Mouse (Mus musculus) layer of hippocampus, postnatal 14 days (tissue): ENCODE data around the gene Agbl2. TPM values are rescaled to one million over a fixed set of nuclear protein-coding genes. Genes with fewer than 3 reads are reported as not detected.

ENCODE experiments used
- DNase-seq, 2 experiments: peaks; one replicate each; pipeline ENCODE4 v3.0.0; 2021 to 2022; ENCODE audit warnings: low spot score in 2 of 2, mixed read lengths in 1 of 2
- long read RNA-seq, 2 experiments: library from polyadenylated mRNA; stranded (forward); transcript quantifications; one replicate each; pipeline ENCODE4 v2.0.0; 2021
- total RNA-seq, 2 experiments: library from RNA; stranded (reverse); gene quantifications; 2 replicates each; pipeline ENCODE4 v1.2.3; 2021

Agbl2 gene
- under 1 TPM; 0.31 to 0.88 TPM for total RNA-seq
- long read RNA-seq, experiment 1 = 0 reads
- long read RNA-seq, experiment 2 = 0 reads

DNA sequence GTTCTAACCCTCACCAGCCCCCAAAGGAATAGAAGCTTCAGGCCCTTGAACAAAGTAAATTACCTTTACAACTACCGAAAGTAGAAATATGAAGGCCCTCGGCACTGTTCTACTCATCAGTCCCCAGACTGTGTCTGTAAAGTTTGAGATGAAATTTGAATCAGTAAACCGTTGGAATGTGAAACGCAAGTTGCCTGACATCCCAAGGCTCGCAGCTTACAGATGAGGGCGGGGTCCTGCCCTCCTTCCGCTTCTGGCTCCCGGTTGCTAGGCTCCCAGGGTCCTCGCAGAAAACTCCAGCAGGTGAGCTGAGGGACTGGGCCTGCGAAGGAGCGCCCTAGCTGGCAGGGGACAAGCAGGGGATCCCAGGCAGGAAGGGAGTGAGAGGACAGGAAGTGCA, at the start of gene Agbl2:
Gene Agbl2, plus strand, starts transcription at position 270 of the 400 bp plus-strand sequence.
- no peak for DNase-seq

DNA sequence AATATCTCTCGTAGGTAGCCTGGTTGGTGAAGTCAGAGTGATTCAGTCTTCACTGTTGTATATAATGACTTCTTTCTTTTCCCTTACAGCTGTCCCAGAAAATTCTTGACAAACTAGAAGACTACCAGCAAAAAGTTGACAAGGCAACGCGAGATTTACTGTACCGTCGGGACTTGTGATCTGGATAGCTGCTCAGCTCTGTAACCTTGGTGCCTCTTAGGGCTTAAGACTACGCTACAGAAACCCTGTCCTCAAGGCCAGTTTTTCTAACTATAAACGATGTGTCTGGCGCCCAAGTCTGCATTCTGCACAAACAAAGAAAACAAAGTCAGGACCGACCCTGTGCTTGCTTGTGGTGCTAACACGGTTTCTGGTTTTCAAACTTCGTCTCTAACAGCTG, 47.2 kb upstream of the Agbl2 start:
- no peak for DNase-seq

DNA sequence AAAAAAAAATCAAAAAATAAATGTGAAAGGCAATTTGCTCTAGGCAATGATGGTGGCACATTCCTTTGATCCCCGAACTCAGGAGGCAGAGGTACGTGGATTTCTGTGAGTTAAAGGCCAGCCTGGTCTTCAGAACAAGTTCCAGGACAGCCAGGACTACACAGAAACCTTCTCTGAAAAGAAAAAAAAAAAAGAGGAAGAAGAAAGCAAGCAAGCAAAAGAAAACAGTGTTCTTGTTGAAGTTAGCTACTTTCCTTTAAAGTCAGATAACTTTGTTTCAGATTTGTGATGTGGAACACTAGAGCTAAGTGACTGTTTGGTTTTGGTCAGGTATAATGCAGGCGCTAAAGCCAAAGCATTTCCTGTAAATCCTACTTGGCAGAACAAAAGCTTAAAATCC, 43.7 kb upstream of the Agbl2 start:
- no peak for DNase-seq

DNA sequence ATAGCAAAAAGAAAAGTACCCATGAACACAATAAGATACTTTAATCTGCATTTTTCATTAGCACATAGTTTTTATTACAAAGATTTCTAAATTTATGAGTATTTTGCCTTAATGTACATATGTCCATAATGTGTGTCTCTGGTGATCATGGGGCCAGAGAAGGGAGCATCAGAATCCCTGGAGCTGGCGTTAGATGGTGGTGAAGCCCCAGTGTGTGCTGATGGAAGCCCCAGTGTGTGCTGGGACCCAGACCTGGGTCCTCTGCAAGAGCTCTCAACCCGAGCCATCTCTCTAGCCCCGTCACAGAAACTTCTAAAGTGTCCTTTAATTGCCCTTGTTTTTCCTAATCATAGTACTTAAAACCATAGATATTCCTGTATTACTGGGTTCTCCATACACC, 43.2 kb upstream of the Agbl2 start:
- DNase-seq = no peak

DNA sequence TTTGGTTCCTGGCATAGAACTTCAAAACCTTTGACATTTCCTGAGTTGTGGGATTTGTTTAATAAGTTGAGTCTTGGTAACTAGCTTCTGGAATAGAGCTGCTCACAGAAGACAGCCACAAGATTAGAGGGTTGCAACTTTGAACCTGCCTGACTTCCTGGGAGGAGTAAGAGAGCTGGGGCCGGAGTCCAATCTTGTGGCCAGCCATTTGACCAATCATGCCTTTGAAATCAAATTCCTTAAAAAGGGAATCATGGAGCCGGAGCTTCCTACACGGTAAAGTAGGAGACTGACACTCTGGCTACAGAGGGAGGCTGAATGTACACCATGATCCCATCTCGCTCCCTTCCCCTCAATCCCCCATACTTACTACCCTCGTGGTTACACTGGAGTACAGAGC, 42.6 kb upstream of the Agbl2 start:
- no peak for DNase-seq

DNA sequence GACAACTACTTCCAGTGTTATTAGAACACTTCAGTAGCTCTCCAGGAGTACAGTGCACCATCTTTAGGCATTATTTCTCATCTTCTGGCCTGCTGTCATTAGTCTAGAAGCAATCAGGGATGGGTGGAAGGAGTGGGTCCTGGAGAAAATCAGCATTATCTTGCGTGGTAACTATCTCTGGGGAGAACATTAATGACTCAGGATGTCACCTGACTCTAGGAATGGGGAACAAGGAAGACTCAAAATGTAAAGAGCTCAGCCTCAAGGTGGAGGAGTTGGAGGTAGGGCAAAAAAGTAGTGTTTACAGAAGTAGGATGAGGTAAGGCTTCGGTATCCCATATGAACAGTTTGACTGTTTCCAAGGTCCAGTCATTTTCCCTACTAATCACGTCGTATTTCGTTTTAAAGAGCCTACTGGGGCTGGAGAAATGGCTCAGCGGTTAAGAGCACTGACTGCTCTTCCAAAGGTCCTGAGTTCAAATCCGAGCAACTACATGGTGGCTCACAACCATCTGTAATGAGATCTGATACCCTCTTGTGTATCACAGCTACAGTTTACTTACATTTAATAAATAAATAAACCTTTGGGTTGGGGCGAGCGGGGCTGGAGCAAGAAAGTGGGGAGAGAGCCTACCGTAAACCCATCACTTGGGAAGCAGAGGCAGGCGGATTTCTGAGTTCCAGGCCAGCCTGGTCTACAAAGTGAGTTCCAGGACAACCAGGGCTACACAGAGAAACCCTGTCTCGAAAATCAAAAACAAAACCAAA, 38.1 kb upstream of the Agbl2 start:
- DNase-seq = peak in 1 of 2 experiments; percentile 15

DNA sequence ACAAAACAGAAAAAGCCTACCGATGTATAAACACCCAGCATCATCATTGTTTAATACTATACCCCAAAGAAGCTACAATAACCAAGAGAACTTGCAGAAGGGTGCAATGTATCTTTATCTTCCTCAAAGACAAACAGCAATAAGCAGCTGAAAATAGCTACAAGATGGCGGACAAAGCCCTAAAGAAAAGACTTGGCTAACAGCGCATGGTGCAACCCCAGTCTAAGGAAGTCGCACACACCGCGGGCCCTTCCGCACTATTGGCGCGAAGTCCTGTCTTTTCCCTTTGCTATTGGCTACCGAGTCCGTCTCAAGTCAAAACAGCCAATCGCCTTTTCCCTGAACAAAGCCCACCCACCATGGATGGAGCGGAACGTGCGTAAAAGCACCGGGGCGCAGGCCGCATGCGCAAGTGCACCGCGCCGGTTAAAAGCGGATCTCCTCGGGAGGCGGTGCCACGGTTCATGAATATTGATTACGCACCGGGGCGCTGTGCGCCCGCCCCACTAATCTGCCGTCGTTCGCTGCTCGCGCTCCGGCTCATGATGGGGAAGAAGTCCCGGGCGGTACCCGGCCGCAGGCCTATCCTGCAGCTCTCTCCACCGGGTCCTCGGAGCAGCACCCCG, 37.4 kb upstream of the Agbl2 start, which contains the start of gene Fnbp4:
Gene Fnbp4, plus strand, starts transcription at position 318 of the 626 bp plus-strand sequence.
- peak; percentile 98 to 99 for DNase-seq

DNA sequence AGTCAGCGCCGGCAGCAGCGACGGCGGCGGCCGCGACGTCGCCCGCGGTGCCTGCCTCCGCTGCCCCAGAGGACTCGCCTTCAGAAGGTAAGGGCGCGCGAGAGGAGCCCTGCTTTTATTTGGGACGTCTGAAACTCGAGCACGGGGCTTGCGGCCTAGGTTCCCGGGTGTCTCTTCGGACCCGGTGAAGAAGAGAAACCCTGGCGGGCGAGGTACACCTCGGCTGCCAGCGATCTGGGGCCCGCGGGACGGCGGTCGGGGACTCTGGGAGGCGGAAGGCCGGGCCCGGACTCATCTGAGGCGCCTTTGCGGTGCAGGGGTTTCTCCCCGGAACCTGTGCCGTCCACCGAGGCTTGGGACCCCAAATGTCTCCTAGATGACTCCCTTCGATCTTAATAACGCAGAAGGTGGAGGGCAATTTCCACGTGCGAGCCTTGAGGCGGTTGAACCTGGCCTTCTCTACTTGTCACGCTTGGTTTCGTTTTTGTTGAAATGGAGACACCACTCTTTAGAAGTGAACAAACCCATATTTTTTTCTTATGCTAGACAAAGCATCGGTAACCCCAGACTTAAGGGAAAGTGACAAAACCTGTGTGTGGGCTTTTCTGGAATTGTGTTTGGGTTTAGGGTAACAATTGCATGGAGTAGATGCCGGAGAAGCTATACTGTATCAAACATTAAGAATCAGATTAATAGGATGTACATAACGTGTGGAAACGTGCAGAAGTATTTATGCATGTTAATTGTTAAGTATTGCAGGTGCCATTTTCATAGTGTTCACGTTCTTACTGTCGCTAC, 36.6 kb upstream of the Agbl2 start:
- DNase-seq = no peak

DNA sequence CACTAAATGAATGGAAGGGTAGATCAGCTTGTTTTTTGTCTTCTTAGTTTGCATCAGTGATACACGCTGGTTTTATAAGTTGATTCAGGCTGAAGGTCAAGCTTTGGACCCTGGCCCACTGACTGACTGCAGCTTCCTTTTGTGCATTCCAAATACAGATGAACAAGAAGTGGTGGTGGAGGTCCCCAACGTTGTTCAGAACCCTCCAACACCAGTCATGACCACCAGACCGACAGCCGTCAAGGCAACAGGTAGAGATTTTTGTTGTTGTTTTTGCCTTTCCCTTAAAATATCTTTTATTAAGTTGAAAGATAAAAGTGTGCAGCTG, 36.0 kb upstream of the Agbl2 start:
- no peak for DNase-seq

DNA sequence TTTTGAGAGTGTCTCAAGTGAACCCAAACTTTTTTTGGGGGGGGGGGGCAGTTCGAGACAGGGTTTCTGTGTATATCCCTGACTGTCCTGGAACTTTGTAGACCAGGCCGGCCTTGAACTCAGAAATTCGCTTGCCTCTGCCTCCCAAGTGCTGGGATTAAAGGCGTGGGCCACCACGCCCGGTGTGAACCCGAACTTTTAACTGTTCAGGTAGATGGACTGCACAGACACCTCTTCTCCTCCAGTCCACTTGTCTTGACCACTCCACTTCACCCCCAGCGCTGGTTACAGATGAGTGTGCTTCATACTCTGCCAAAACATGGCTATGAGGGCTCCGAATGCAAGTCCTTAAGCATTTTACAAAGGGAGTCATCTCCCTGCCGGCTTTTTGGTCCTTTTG, 35.4 kb upstream of the Agbl2 start:
- DNase-seq = no peak

DNA sequence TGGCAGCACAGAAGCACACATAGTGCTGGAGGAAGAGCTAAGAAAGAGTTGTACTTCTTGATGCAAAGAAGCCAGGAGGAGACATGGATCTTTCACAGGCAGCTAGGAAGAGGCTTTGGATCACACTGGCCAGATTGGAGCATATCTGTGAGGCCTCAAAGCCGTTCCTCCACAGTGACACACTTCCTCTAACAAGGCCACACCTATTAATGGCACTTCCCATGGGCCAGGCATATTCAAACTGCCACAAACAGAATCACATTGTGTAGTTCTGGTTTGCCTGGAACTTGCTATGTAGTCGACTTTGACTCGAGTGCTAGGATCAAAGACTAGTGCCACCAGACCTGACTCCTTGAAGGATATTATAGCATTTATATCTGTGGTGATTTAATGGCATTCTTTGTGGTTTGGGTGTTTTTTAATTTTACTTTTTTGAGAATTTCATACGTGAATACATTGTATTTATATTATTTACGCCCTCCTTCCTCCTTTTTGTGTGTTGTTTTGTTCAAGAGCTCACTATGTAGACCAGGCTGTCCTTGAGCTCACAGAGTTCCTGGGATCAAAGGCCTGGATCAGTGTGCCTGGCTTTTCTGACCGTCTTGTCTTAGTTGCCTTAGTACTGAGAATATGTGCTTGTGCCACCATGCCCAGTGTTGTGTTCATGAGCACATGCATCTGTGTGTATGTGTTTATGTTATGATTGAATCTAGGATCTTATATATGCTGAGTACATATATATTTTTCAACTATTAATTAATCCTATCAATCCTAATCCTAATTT, 32.7 kb upstream of the Agbl2 start:
- no peak for DNase-seq

DNA sequence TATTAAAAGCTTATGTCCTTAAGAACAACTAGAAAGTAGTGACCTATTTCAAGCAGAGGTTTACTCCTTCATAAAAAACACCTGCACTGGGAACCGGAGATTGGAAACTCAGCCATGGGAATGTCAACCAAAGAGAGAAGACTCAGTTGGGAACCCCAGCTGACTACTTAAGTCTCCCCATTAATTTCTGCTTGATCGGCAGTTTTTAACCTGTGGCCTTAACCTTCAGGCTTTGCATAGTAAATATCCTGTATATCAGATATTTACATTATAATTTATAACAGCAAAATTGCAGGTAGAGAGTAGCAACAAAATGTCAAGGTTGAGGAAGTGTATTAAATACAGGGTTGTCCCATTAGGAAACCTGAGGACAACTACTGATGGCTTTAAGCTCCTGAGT, 29.0 kb upstream of the Agbl2 start:
- DNase-seq = no peak

DNA sequence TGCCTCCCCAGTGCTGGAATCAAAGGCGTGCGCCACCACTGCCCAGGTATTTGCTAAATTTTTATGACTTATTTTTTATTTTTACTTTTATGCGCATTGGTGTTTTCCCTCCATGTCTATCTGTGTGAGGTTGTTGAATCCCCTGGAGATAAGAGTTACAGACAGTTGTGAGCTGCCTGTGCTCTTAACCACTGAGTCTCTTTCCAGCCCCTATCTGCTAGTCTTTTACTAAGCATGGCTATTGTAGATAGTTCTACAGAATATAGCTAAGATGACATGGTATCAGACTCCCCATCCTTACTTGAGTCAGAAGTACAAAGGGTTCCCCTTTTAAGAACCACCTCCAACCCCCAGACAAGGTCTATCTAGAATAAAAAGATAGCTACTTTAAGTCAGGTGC, 28.3 kb upstream of the Agbl2 start:
- DNase-seq = no peak

DNA sequence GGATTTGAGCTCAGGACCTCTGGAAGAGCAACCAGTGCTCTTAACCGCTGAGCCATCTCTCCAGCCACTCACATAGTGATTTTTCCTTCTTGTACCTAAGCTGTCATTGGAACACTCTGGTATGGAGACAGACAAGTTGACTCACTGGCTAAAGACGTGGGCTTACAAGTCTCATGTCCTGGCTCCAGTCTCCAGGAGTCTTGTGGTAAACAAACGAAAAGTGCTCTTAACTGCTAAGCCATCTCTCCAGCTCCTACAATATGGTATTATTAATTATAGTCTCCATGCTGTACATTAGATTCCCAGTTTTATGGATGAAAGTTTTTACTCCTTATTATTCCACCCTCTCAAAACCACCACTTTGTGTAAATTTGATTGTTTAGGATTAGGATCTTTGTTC, 17.4 kb upstream of the Agbl2 start:
- DNase-seq = no peak

DNA sequence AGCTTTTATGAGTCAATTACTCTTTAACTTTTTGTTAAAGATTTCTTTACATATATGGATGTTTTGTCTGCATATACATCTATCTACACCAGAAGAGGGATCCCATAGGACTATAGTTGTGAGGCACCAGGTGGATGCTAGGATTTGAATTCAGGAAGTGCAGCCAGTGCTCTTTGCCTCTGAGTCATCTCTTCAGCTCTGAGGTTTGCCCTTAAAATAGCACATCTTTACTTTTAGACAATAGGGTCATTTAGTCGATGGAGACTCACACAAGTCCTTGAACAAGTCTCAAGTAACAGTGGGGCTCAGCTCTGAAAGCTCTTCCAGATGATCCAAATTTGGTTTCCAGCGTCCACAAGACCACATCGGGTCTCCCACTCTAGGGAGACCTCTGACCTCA, 1.2 kb upstream of the Agbl2 start:
- DNase-seq = no peak

DNA sequence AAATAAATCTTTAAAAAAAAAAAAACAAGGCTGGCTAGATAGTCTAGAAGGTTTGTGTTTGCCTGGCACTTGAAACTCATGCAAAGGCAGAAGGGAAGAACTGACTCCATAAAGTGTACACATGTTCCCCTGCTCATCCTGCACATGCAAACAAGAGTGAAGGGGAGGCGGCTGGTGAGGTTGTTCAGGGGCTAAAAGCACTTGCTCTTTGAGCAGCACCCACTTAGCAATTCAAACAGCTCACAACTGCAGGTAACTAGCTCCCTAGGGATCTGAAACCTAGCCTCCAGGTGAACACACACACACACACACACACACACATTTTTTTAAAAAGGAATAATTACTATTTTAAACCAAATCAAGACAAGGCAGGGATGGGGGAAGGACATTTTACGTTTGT, 589 bp upstream of the Agbl2 start:
- DNase-seq = no peak

DNA sequence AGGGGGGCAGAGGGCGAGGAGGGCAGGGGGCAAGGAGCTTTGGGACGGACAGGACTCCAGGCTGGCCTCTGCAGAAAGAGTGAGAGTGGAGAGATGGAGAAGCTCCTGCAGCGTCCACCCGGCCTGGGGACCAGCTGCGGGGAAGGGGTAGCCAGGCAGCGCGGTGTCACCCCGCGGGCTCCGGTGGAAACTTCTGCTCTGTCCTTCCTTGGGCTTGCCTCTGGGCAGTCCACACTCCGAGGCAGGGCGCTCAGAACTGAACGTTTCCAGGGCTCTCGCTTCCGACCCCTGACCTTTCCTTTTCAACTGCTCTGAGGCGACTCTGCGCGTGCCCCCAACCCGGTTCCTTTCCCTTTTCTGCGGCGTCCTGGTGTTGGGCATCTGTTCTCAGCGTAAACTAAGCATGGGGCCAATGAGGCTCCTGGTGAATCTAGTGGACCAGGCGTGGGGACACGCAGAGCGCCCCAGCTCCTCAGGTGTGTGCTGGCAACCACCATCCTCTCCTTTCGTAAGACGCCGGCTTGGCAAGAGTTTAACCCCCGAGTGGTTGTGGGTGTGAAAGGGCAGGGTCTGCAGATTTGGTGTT, 467 bp downstream of the Agbl2 start:
- DNase-seq = no peak

DNA sequence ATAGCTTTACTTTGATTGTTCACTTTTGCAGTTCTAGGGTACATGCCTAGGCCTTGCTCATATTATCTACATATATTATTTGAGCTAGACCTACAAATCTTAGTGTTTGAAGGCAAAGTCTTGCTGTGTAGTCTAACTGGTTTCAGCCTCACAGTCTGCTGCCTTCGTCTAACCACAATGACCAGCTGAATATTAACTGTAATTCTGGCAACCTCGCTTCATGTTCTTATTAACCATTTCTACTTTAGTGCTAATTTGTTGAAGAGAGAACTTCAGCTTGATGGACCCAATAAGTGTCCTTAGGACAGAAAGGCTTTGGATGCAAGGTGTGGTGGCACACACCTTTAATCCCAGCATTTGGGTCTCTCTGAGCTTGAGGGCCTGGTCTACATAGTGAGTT, 5.6 kb downstream of the Agbl2 start:
- DNase-seq = no peak

DNA sequence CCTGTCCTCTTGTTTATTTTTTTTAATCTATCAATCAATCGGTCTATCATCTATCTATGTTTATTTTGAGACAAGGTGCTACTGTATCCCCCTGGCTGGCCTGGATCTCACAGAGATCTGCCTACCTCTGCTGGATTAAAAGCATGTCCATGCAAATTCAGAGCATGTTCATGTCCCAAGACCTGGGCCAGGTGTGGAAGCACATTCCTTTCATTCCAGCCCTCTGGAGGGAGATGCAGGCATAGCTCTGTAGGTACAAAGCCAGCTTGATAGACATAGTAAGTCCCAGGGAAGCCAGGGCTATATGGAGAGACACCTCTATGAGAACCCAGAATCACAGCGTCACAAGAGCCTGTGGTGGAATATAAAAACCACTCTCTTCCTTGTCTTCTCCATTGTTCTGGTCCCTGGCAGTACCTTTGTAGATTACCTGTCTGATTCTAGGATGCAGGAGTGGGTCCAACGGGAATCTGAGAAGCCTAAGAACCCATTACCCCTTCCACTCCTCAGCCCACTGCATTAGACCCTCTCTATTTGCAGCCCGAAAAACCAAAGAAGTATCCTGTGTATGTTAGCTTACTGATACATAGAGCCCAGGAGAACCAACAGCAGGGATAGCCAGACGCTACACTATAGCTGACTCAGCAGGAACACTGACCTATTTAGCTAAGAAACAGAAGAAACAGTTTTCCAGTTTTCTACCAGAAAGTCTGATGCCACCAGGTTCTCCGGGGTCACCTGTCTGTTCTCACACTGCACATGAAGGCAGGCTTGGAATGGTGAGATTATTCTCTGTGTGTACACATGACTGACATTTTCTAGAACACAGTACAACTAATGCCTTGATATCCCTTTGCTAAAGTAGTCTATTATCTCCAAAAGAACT, 26.0 kb downstream of the Agbl2 start:
- DNase-seq = no peak

DNA sequence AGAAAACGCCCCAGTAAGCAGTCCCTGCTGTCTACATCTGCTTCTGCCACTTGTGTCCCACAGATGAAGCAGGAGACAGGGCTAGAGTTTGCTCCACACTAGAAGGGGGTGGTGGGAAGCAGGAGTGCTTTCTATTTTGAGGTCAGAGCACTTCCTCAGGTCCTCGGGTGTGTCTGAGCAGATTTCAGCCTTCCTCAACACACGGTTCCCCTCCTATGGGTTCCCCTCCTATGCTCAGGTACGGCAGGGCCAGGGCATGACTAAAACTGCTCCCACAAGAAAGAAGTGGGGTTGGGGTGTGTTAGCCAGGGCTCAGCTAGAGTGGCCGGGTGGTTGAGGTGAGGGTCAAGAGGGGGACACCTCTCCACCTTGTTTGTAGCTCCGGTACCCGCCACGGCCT, 28.2 kb downstream of the Agbl2 start:
- no peak for DNase-seq
